Mouse (Mus musculus) embryonic facial prominence, embryonic 14.5 days (tissue): ENCODE data around the gene Cwc22. TPM values are rescaled to one million over a fixed set of nuclear protein-coding genes. Genes with fewer than 3 reads are reported as not detected.

Experiments
- ATAC-seq: fragments of 200-750 bp; cut with Nextera tagmentation; 2 replicates; pipeline ENCODE4 v1.8.0; 2017; ENCODE audit warnings: low read depth, moderate number of reproducible peaks, moderate TSS enrichment
- DNase-seq: peaks from one replicate; pipeline ENCODE4 v3.0.0-alpha.2; 2015; ENCODE audit warnings: low spot score
- H3K27ac ChIP-seq: fragments of 300-500 bp; sonication (generic); replicated peaks from 2 replicates; pipeline ENCODE4 v1.5.1; 2014; ENCODE audit warnings: low read depth, mild to moderate bottlenecking, low read length, moderate library complexity
- H3K27me3 ChIP-seq: fragments of 300-500 bp; sonication (generic); replicated peaks from 2 replicates; pipeline ENCODE4 v1.6.1; 2014; ENCODE audit warnings: low read length; ENCODE audit not compliant: control insufficient read depth, insufficient read depth
- H3K36me3 ChIP-seq: fragments of 300-500 bp; sonication (generic); 2 replicates; pipeline ENCODE4 v1.6.1; 2014; ENCODE audit warnings: low read length, mixed read lengths; ENCODE audit not compliant: control insufficient read depth, insufficient read depth
- H3K4me1 ChIP-seq: fragments of 300-500 bp; sonication (generic); 2 replicates; pipeline ENCODE4 v1.6.1; 2014; ENCODE audit warnings: antibody characterized with exemption, low read length; ENCODE audit not compliant: control insufficient read depth, insufficient read depth
- H3K4me2 ChIP-seq: fragments of 300-500 bp; sonication (generic); 2 replicates; pipeline ENCODE4 v1.6.1; 2014; ENCODE audit warnings: low read depth, mild to moderate bottlenecking, low read length, moderate library complexity, mixed read lengths
- H3K4me3 ChIP-seq: fragments of 300-500 bp; sonication (generic); 2 replicates; pipeline ENCODE4 v1.5.1; 2014; ENCODE audit warnings: low read depth, mild to moderate bottlenecking, low read length
- H3K9ac ChIP-seq: fragments of 300-500 bp; sonication (generic); 2 replicates; pipeline ENCODE4 v1.6.1; 2014; ENCODE audit warnings: low read depth, mild to moderate bottlenecking, low read length, moderate library complexity, mixed read lengths
- H3K9me3 ChIP-seq: fragments of 300-500 bp; sonication (generic); 2 replicates; pipeline ENCODE4 v1.6.1; 2016; ENCODE audit warnings: low read length; ENCODE audit not compliant: control insufficient read depth
- WGBS: fragments of 180-500 bp; shearing (Covaris S2); extraction: QIAGEN DNeasy Blood & Tissue Kit; methylation state at CpG from one replicate; pipeline ENCODE4 v1.1.7; 2014; 5-methylcytosine and 5-hydroxymethylcytosine counted together
- polyA plus RNA-seq: library from polyadenylated mRNA; unstranded; fragments of >200 nt; fragmentation: Nextera tagmentation; extraction: Ambion mirVana; gene quantifications from 2 replicates; pipeline ENCODE4 v1.2.1, GENCODE M21; 2014

The Cwc22 gene
- polyA plus RNA-seq, 1 experiment from 2014 or later = 26.6 TPM

DNA sequence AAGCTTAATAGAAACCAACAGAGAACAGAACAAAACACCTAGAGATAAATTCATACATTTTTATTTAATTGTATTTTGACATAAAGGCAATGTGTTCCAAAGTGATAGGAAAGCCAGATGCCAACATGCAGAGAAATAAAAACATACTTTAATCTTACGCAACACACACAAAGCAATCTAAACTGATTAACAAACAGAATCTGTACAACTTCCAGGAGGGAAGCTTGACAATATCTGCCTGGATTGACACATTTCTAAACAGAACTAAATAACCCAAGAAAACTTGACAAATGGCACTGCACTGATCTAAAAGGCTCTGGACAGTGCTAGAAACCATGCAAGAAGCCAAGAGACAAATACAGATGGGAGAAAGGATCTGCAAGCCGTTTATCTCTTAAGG is 20.2 kb downstream of the Cwc22 start:
- no peaks in the 10 kb centered on the region for H3K9me3 ChIP-seq
- WGBS = 90% methylated on average over 2 of the region's 2 CpGs
- H3K4me1 ChIP-seq = no peaks in the 10 kb centered on the region
- no peak overlapping the region for H3K4me2 ChIP-seq
- ATAC-seq (no peak), DNase-seq (no peak)
- H3K36me3 ChIP-seq = peaks cover 65% of the 10 kb centered on the region
- no peaks in the 10 kb centered on the region for H3K27me3 ChIP-seq
- H3K27ac ChIP-seq = no peak overlapping the region
- H3K9ac ChIP-seq = no peak overlapping the region
- H3K4me3 ChIP-seq = no peak overlapping the region

DNA sequence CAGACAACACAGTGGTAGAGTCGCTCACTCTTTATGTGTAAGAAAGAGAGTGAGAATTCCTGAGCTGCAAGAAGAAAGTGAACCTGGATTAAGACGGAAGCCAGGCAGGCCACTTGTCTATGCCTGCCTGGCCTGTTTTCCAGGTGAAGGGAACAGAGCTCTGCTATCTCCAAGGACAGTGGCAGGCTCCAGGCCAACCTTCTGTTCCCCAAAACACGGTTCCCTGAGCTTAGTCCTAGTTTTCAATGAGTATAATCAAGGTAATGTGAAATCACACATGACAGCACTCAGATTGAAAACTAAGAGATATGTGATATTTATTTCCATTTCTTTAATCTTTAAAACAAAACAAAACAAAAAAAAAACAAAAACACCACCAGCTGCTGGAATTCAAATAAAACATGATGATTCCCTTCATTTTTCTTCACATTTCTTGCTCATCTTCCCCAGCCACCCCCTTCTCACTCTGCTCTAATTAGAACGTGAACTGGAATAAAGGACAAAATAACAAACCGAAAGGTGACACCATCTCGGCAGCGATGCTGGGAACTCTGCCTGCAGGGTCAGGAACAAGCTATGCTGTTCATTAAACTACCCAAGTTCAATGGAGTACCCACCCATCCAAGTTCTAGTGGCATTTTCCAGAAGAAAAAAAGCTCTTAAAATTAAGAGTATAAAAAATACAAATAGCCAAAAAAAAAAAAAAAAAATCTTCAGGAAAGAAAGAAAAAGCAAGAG is 20.8 kb downstream of the Cwc22 start:
- DNase-seq = no peak
- Histone ChIP-seq H3K27me3 (no peaks in the 10 kb centered on the region), H3K9me3 (no peaks in the 10 kb centered on the region), H3K4me2 (no peak overlapping the region), H3K4me3 (no peak overlapping the region), H3K4me1 (no peaks in the 10 kb centered on the region), H3K27ac (no peak overlapping the region), H3K36me3 (peaks cover 70% of the 10 kb centered on the region), H3K9ac (no peak overlapping the region)
- no peak for ATAC-seq
- WGBS = 50% methylated on average over 7 of the region's 7 CpGs

GRCm38 (mm10) chr2:77924003-77924402 is 22.2 kb downstream of the Cwc22 start:
- ATAC-seq (no peak), DNase-seq (no peak)
- Histone ChIP-seq H3K9ac (no peak overlapping the region), H3K4me3 (no peak overlapping the region), H3K27me3 (no peaks in the 10 kb centered on the region), H3K4me1 (no peaks in the 10 kb centered on the region), H3K4me2 (no peak overlapping the region), H3K9me3 (no peaks in the 10 kb centered on the region), H3K36me3 (peaks cover 71% of the 10 kb centered on the region), H3K27ac (no peak overlapping the region)
- 90% methylated on average over 3 of the region's 3 CpGs for WGBS

GRCm38 (mm10) chr2:77923182-77923581 is 23.0 kb downstream of the Cwc22 start:
- ATAC-seq = no peak
- no peak overlapping the region for H3K9ac ChIP-seq
- H3K4me2 ChIP-seq = no peak overlapping the region
- no peaks in the 10 kb centered on the region for H3K27me3 ChIP-seq
- H3K4me1 ChIP-seq = no peaks in the 10 kb centered on the region
- DNase-seq = no peak
- H3K36me3 ChIP-seq = peaks cover 71% of the 10 kb centered on the region
- 97% methylated on average over 8 of the region's 8 CpGs for WGBS
- no peak overlapping the region for H3K4me3 ChIP-seq
- H3K27ac ChIP-seq = no peak overlapping the region
- H3K9me3 ChIP-seq = no peaks in the 10 kb centered on the region

DNA sequence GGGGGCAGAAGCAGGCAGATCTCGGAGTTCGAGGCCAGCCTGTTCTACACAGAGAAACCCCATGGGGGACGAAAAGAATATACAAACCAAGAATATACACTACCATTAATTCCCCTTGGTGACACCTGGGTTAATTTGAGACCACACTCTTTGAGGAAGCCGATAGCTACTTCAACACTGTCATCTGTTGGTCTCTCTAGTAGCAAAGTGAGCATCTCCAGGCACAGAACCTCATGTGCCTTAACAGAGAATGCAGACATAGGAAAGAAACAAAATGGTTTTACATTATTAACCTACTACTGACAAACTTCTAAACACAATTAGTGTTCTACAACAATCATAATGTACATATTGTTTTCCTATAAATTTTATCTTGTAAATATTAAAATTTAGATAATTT is 24.9 kb downstream of the Cwc22 start:
- 91% methylated on average over 4 of the region's 4 CpGs for WGBS
- DNase-seq = no peak
- H3K4me1 ChIP-seq = no peaks in the 10 kb centered on the region
- no peak overlapping the region for H3K4me3 ChIP-seq
- ATAC-seq = no peak
- no peaks in the 10 kb centered on the region for H3K27me3 ChIP-seq
- no peak overlapping the region for H3K9ac ChIP-seq
- H3K27ac ChIP-seq = no peak overlapping the region
- no peak overlapping the region for H3K4me2 ChIP-seq
- no peaks in the 10 kb centered on the region for H3K9me3 ChIP-seq
- peaks cover 68% of the 10 kb centered on the region for H3K36me3 ChIP-seq

DNA sequence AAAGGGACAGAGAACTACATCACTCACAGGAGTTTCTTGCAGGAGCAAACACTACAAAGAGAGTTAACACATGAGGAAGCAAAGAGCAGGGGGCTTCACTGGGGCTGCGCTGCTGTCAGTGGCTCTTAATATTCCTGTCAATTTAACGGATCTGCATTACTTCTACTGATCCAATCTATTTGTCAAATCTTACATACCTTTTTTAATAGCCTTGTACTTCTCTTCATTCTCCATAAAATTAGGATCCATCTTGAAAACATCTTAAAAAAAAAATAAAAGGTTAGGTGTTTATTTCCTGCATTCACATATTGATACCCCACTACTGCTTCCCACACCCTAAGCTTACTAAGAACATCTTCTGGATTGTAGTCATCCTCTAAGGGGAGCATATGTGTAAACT is 25.6 kb downstream of the Cwc22 start:
- Histone ChIP-seq H3K9me3 (no peaks in the 10 kb centered on the region), H3K9ac (no peak overlapping the region), H3K36me3 (peaks cover 69% of the 10 kb centered on the region), H3K4me2 (no peak overlapping the region), H3K27me3 (no peaks in the 10 kb centered on the region), H3K27ac (no peak overlapping the region), H3K4me1 (no peaks in the 10 kb centered on the region), H3K4me3 (no peak overlapping the region)
- no peak for ATAC-seq
- DNase-seq = no peak
- WGBS = 96% methylated on average over 2 of the region's 2 CpGs

DNA sequence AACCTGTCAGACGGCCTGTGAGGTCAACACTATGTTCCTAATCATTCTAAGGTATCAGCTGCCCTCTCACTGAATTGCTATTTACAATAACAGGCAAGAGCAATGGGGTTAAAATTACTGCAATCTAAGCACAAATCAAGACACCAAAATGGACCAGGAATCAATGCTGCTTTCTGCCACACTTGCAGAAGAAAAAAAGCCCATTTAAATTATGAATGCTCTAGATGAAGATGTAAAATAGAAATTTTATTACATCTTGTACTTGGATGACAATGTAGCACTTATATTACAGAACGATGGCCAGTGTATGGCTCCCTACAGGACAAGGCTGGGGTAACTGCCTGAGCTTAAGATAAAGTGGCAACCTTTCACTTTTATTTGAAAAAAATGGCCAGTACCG is 27.7 kb downstream of the Cwc22 start:
- no peaks in the 10 kb centered on the region for H3K27me3 ChIP-seq
- no peak overlapping the region for H3K4me2 ChIP-seq
- no peak overlapping the region for H3K4me3 ChIP-seq
- DNase-seq = no peak
- H3K9me3 ChIP-seq = no peaks in the 10 kb centered on the region
- no peak overlapping the region for H3K9ac ChIP-seq
- peaks cover 76% of the 10 kb centered on the region for H3K36me3 ChIP-seq
- WGBS = 74% methylated on average over 3 of the region's 3 CpGs
- no peak overlapping the region for H3K27ac ChIP-seq
- no peak for ATAC-seq
- H3K4me1 ChIP-seq = no peaks in the 10 kb centered on the region

DNA sequence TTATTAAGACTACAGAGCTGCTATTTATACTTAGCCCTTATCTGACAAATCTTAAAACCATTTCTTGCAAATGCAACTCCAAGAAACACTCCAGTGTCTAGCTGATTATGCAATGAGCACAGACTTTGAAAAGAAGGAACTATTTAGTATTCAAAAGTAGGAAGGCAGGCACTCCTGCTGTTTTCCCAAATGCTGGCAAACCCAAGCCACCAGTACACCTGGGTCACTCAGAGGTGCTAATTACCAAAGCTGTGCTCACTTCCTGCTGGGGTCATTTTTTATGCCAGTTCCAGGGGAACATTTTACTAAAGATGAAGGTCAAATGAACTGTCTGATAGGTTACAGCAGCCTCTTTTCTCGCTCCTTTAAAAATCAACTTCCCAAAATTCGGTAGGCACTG is 28.2 kb downstream of the Cwc22 start:
- no peak for DNase-seq
- no peaks in the 10 kb centered on the region for H3K27me3 ChIP-seq
- 88% methylated on average over 2 of the region's 2 CpGs for WGBS
- no peaks in the 10 kb centered on the region for H3K4me1 ChIP-seq
- no peaks in the 10 kb centered on the region for H3K9me3 ChIP-seq
- no peak overlapping the region for H3K4me3 ChIP-seq
- no peak overlapping the region for H3K4me2 ChIP-seq
- peaks cover 74% of the 10 kb centered on the region for H3K36me3 ChIP-seq
- no peak overlapping the region for H3K27ac ChIP-seq
- ATAC-seq = no peak
- no peak overlapping the region for H3K9ac ChIP-seq

DNA sequence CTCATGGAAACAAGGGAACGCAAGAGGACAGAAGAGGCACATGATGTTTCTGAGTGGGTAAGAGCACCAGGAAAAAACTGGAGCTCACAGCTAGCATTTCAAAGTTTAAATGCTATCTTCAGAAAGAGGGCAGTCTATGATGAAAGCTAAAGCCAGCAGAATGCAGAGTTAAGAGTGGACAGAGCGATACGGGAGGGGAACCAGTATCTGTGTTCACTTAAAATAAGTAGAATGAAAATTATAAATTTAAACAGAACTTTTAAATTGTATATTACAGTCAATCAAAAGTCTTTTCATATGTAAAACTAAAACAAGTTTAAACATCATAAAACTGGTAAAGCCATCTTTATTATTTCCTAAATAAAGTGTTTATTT is 28.8 kb downstream of the Cwc22 start:
- ATAC-seq (no peak), DNase-seq (no peak)
- no peak overlapping the region for H3K4me3 ChIP-seq
- peaks cover 79% of the 10 kb centered on the region for H3K36me3 ChIP-seq
- H3K27me3 ChIP-seq = no peaks in the 10 kb centered on the region
- H3K9ac ChIP-seq = no peak overlapping the region
- H3K27ac ChIP-seq = no peak overlapping the region
- no peak overlapping the region for H3K4me2 ChIP-seq
- 89% methylated on average over 3 of the region's 3 CpGs for WGBS
- H3K4me1 ChIP-seq = no peaks in the 10 kb centered on the region
- no peaks in the 10 kb centered on the region for H3K9me3 ChIP-seq
